Mouse (Mus musculus) E14TG2a.4 (cell line): ENCODE measurements around the gene Gcnt2.

Experiments used
- H3K27me3 ChIP-seq: 2 replicates; pipeline ENCODE4 v1.6.1; 2014; ENCODE audit warnings: low read length, control low read depth; ENCODE audit not compliant: insufficient read depth
- H3K36me3 ChIP-seq: 2 replicates; pipeline ENCODE4 v1.6.1; 2014; ENCODE audit warnings: low read length, control low read depth; ENCODE audit not compliant: insufficient read depth
- H3K4me1 ChIP-seq: replicated peaks from 2 replicates; pipeline ENCODE4 v1.6.1; 2014; ENCODE audit warnings: low read depth, low read length, control low read depth
- H3K4me3 ChIP-seq: replicated peaks from 2 replicates; pipeline ENCODE4 v1.5.1; 2014; ENCODE audit warnings: mild to moderate bottlenecking, low read length
- H3K9me3 ChIP-seq: 2 replicates; pipeline ENCODE4 v1.6.1; 2014; ENCODE audit warnings: low read length, control low read depth
- CTCF ChIP-seq: conservative IDR thresholded peaks from 2 replicates; pipeline ENCODE4 v1.5.1; 2014; ENCODE audit warnings: low read length
- NANOG ChIP-seq: IDR thresholded peaks from 2 replicates; pipeline ENCODE4 v1.6.1; 2014; ENCODE audit warnings: borderline replicate concordance, low read length, mixed read lengths
- POU5F1 ChIP-seq: IDR thresholded peaks from 2 replicates; pipeline ENCODE4 v1.6.1; 2014; ENCODE audit warnings: low read length, borderline replicate concordance

The Gcnt2 gene

GRCm38 (mm10) chr13:40856786-40857185 is 2.8 kb upstream of the Gcnt2 start:
- TF ChIP-seq CTCF: no peak
- TF ChIP-seq NANOG: no peak
- no peak for TF ChIP-seq POU5F1
- H3K9me3 ChIP-seq: no peaks in the 10 kb centered on the region

GRCm38 (mm10) chr13:40857281-40857818 is 2.2 kb upstream of the Gcnt2 start:
- Histone ChIP-seq H3K27me3 (0 out of 2 replicates have a peak, but pooled peaks cover 2% of the 10 kb centered on the region), H3K9me3 (no peaks in the 10 kb centered on the region), H3K36me3 (no peaks in the 10 kb centered on the region), H3K4me3 (no peak overlapping the region), H3K4me1 (peaks cover 83% of the 10 kb centered on the region)
- TF ChIP-seq POU5F1: no peak
- no peak for TF ChIP-seq CTCF
- no peak for TF ChIP-seq NANOG

More at GRCm38 (mm10) chr13:40856786-40857185, 2.8 kb upstream of the Gcnt2 start:
- Histone ChIP-seq H3K4me1 (peaks cover 87% of the 10 kb centered on the region), H3K27me3 (0 out of 2 replicates have a peak, but pooled peaks cover 2% of the 10 kb centered on the region), H3K4me3 (no peak overlapping the region), H3K36me3 (no peaks in the 10 kb centered on the region)

- no peak for TF ChIP-seq NANOG
- TF ChIP-seq POU5F1: no peak
- no peak for TF ChIP-seq CTCF
- H3K27me3 ChIP-seq: 0 out of 2 replicates have a peak, but pooled peaks cover 2% of the 10 kb centered on the region
Measured at GRCm38 (mm10) chr13:40859225-40859624, 329 bp upstream of the Gcnt2 start.

GRCm38 (mm10) chr13:40863006-40863405 is 3.5 kb downstream of the Gcnt2 start:
- TF ChIP-seq POU5F1 (no peak), NANOG (no peak), CTCF (no peak)
- Histone ChIP-seq H3K4me3 (no peak overlapping the region), H3K27me3 (0 out of 2 replicates have a peak, but pooled peaks cover 2% of the 10 kb centered on the region), H3K9me3 (no peaks in the 10 kb centered on the region), H3K4me1 (peaks cover 84% of the 10 kb centered on the region), H3K36me3 (no peaks in the 10 kb centered on the region)

More at GRCm38 (mm10) chr13:40859225-40859624, 329 bp upstream of the Gcnt2 start:
- H3K9me3 ChIP-seq: no peaks in the 10 kb centered on the region
- H3K36me3 ChIP-seq: no peaks in the 10 kb centered on the region
- H3K4me1 ChIP-seq: peaks cover 77% of the 10 kb centered on the region
- H3K4me3 ChIP-seq: no peak overlapping the region

- Histone ChIP-seq H3K9me3 (peaks cover 6% of the 10 kb centered on the region), H3K4me3 (peak overlapping the region; percentile 66), H3K27me3 (no peaks in the 10 kb centered on the region), H3K4me1 (peaks cover 84% of the 10 kb centered on the region), H3K36me3 (peaks cover 10% of the 10 kb centered on the region; the same call in 1 of the 2 replicates)
- TF ChIP-seq CTCF (no peak), POU5F1 (no peak), NANOG (no peak)
Measured at GRCm38 (mm10) chr13:40868844-40869587, 9.5 kb downstream of the Gcnt2 start.

GRCm38 (mm10) chr13:40874021-40874420 is 14.5 kb downstream of the Gcnt2 start:
- no peak for TF ChIP-seq CTCF
- TF ChIP-seq POU5F1: no peak
- TF ChIP-seq NANOG: no peak
- peaks cover 75% of the 10 kb centered on the region for H3K4me1 ChIP-seq
- H3K4me3 ChIP-seq: no peak overlapping the region
- H3K9me3 ChIP-seq: peaks cover 8% of the 10 kb centered on the region
- H3K27me3 ChIP-seq: no peaks in the 10 kb centered on the region
- peaks cover 25% of the 10 kb centered on the region; the same call in 1 of the 2 replicates for H3K36me3 ChIP-seq

GRCm38 (mm10) chr13:40875415-40875814 is 15.9 kb downstream of the Gcnt2 start:
- Histone ChIP-seq H3K4me1 (peaks cover 77% of the 10 kb centered on the region), H3K4me3 (no peak overlapping the region), H3K36me3 (peaks cover 30% of the 10 kb centered on the region; the same call in 1 of the 2 replicates), H3K27me3 (no peaks in the 10 kb centered on the region), H3K9me3 (peaks cover 8% of the 10 kb centered on the region)
- no peak for TF ChIP-seq NANOG
- TF ChIP-seq CTCF: no peak
- no peak for TF ChIP-seq POU5F1

GRCm38 (mm10) chr13:40877589-40877988 is 18.0 kb downstream of the Gcnt2 start:
- TF ChIP-seq POU5F1: no peak
- TF ChIP-seq CTCF: no peak
- no peak for TF ChIP-seq NANOG
- H3K36me3 ChIP-seq: peaks cover 30% of the 10 kb centered on the region; the same call in 1 of the 2 replicates
- H3K4me1 ChIP-seq: peaks cover 78% of the 10 kb centered on the region
- H3K27me3 ChIP-seq: no peaks in the 10 kb centered on the region
- peaks cover 8% of the 10 kb centered on the region for H3K9me3 ChIP-seq
- H3K4me3 ChIP-seq: no peak overlapping the region
